Mouse (Mus musculus) lung, postnatal 36 days (tissue): ENCODE measurements around the gene Prpsap1.

Experiments used
- DNase-seq: peaks from one replicate; pipeline ENCODE4 v3.0.0; 2022; ENCODE audit warnings: mixed read lengths

Gene Prpsap1

GRCm38 (mm10) chr11:116442129-116442866 lies 51.7 kb downstream of the Prpsap1 start:
- DNase-seq = no peak

DNA sequence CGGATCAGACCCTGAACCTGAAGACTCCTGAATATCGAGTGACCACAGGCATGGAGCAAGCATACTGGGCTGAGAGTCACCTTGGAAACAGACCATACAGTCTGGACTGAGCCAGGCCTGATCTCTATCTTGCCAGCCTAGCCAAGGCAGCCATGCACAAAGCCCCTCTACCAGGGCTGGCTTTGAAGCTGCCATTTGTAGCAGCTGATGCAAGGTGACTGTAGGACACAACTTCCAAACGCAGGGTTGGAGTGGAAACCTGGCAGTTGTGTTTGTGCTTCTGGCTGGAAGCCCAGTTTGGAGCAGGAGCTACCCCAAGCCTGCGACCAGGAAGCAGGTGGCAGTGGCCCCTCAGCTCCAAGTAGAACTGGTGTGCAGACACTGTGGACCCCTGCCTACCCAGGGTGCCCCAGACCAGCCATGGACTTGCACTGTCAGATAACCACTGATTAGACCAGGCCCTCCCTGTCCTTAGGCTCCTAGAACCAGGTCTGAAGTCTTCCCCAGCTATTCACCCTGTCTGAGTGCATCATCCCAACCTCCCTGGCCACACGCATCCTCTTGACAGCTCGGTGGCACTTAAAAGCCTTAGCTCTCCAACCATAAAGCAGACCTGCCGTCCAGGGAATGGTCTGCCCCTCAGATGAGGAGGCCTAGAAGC lies 53.5 kb downstream of the Prpsap1 start:
- DNase-seq = no peak

DNA sequence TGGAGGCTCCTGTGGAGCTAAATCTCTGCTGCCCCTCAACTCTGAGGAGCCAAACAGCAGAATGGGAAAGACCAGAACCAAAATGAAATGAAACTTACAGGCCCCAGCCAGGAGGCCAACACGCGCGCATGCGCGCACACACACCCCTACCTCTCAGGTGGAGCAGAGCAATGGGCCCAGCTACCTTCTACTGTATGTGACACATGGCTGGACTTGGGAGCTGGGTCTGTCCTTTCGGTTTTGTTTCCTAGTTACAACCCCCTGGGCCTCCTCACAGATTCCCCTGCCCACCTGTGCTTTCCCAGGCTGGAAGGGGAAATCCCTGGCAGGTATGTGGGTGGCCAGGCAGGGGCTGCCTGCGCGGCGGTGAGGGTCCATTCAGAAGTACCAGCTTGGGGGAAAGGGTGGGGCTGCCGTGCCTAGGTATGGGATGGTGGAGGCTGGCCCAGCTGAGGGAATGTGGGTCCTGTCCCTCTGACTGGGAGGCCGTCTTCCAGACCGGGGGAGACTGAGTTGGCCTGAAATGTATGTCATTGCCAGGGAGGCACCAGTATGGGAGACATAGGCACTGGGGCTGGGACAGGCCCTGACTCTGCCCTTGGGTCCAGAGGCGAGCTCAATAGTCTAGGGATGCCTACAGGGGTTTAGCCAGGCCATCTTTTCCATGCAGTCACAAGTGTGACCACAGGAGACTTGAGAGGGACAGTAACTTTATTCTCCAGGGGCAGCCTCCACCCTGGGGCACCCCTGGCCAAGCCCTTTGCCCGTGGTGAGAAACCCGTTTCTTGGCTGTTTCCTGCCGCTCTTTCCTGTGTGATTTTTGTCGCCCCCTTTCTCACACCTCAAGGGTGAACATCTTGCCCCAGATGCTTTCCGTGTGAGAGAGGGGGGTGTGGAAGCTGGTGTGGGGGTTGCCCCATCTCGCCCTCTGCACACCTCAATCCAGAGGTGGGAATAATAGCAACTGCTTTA lies 54.4 kb downstream of the Prpsap1 start:
- DNase-seq = no peak

DNA sequence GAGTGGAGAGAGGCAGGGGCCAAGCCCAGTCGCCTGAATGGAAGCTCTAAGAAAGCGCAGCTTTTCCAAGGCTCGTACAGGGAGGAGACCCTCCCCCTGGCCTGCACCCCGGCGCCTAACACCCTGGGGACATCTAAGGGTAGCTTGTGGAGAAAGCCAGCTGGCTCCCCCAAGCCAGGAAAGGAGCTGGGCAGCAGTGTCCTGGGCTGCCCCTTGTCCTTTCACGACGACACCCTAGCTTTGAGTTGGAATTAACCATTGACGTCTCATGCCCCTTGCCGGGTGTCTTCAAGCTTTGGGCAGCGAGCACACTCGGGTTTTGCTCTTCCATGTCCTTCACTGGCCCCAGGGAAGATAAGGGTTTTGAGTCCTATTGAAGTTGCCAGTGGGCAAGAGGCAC lies 56.5 kb downstream of the Prpsap1 start:
- DNase-seq = no peak

DNA sequence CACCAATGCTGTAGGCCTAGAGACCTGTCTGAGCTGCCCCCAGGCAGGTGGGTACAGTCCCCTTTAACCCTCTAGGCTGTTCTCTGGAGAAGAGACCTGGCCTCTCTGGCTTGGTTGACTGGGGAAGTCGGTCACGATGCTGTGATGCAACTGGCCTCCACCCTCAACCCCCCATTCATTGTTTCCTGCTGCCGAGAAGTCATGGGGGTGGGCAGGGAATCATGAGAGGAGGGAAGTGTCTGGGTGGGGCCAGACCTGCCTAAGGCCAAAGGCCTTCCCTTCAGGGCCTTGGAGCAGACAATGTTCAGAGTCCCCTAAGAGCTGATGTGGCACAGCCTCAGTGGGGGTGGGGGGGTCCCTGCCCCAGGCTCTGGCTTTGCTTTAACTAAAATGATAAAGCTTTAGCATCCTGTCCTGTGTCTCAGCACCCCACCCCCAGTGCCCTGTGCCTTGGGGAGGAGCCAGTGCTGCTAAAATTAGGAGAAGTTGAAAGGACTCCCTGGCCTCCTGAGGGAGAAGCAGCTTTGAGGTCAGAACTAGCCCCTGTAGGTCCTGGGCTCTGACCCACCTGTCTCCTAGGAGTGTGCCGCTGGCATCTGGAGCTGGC lies 57.2 kb downstream of the Prpsap1 start:
- peak; percentile 79 for DNase-seq

- DNase-seq = no peak
Measured at GRCm38 (mm10) chr11:116435992-116436724, 57.8 kb downstream of the Prpsap1 start.

DNA sequence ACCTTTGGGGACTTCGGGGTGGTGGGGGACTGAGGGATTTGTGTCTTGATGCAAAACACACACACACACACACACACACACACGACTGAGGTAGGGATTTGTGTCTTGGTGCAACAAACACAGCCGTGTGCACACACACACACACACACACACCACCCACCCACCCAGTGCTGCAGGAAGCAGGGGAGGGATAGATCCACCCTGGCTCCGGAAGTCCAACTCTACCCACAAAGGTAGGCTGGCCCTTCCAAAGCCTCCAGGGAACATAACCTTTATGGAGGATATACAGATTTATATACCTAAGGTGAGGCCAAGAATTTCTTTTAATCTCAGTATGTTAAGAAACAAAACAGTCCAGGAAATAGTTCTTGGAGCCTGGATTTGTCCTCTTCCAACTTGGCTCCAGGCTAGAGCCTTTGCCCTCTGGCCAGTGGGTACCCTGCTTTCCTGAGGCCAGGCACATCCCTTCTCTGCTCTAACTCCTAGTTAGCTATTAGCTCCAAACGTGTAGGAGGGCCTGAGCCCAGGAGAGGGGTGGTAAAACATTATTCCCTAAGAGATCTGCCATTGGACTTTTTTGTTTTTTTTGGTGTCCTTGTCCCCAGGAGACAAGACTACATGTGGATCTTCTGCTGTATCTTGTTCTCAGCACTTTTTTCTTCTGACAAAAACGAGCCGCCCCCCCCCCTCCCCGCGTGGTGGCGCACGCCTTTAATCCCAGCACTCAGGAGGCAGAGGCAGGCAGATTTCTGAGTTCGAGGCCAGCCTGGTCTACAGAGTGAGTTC lies 58.8 kb downstream of the Prpsap1 start:
- DNase-seq = no peak

GRCm38 (mm10) chr11:116434287-116434966 lies 59.6 kb downstream of the Prpsap1 start:
- peak; percentile 83 for DNase-seq

- peak; percentile 100 for DNase-seq
Measured at GRCm38 (mm10) chr11:116433356-116434286, 60.4 kb downstream of the Prpsap1 start, which contains the start of gene Ubald2. TSS of gene Ubald2 (plus strand) at chr11:116434094.

GRCm38 (mm10) chr11:116432593-116433355 lies 61.2 kb downstream of the Prpsap1 start:
- no peak for DNase-seq

DNA sequence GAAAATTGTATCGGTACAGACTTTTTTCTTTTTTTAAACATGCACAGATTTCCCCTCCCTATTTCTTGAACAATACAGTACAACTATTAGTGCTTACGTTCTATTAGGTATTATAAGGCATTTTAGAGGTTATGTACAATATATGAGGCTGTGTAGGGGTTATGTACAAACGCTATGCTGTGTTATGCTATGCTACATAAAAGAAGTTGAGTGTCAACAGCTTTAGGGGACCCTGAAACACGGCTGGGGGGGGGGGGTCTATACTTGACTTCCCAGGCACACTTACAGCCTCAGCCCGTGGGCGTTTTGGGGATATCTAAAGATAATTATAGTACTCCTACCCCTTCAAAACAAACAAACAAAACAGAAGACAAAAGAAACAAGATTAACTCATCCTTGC lies 61.9 kb downstream of the Prpsap1 start:
- no peak for DNase-seq

GRCm38 (mm10) chr11:116431428-116432077 lies 62.4 kb downstream of the Prpsap1 start:
- no peak for DNase-seq

- DNase-seq = no peak
Measured at GRCm38 (mm10) chr11:116430723-116431427, 63.1 kb downstream of the Prpsap1 start.

DNA sequence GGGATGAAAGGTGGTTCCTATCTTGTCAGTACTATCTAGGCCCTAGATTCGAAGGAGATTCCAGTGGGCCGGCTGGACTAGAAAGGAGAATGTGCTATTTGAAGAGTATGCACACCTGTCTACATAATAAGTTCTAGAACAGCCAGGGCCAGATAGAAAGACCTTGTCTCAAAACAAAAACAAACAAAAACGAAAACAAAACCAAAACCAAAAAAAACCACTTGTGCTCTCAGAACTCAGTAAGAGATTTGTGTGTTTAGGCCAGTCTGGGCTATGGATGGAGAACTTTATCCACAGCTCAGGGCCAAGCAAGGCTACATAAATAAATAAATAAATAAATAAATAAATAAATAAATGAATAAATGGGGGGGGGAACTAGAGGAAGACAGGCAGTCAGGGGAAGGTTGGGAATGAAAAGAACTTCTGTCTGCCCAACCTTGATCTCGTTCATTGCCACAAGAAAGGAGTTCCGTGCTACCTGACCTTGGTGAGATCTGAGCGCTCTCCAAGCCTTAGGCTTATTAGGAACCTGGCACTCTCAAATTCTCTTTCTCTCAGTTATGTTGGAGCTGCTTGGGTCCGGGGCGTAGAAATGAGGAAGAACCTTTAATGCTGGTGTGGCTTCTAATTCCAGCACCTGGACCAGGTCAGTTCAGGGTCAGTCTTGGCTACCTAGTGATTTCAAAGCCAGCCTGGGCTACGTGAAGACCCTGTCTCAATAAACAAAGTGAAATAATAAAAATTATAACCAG lies 64.0 kb downstream of the Prpsap1 start:
- no peak for DNase-seq

DNA sequence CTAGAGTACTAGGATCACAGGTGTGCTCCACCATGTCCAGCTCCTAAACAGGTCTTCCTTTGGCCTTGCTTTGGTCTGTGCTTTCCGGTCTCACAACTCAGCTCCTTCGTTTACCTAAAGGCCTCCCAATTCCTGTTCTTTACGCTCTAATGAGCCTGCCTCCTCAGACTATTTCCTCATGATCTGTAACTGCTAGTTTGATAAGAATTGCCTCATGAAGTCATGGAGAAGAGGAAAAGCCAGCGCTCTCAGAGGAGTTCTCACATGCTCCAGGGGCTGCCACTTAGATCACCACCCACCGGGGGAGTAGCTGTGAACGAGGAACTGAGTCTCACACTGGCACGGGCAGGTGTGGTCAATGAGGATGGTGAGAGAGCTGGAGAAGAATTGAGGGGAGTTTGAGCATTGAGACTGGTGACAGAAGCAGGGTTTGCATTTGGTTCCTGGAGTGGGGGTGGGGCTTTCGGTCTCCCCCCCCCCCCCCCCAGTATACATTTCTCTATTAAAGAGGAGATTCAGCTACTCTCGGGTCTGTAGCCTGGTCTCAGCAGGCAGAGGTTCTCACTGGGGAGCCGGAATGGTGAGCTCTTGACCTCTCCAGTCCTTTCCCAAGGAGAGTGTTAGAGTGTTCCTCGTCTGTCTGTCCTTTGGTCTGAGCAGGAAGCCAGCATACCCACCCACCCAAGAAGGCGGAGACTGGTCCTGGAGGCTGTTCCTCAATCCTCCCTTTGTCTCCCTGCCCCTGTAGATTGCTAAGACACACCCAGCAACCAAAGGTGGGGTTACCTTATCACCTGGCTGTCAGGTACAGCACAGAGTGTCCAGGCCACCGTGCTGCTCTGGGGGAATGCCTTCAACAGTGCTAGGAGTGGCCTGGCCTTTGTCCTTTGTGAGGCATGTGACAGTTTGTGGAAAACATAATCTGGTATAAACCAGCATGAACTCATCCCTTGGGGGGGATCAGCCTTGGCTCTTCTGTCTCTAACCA lies 64.8 kb downstream of the Prpsap1 start:
- DNase-seq = no peak
